Mouse (Mus musculus) spleen, postnatal 4 days (tissue): ENCODE measurements around the gene Dis3l.

Experiments
- DNase-seq, 2 experiments: peaks; one replicate each; pipeline ENCODE4 v3.0.0; 2022; ENCODE audit warnings: low spot score in 2 of 2

The Dis3l gene

DNA sequence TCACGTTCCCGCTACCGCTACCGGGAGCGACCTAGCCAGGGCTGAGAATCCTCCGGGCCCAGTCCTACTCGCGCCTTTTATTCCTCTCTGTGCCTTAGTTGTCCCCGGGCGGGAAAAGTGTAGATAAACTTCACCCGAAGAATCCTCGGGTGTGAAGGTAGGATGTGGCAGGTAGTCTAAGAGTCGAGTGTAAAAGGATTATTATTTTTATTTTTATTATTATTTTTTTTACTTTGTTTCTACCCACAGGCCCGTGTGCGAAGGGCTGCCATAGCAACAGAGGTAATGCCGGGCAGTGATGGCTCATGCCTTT is at the start of gene Dis3l:
TSS of gene Dis3l (minus strand) at position 35 of the 313 bp plus-strand sequence.
- no peak for DNase-seq

GRCm38 (mm10) chr9:64389576-64390292 is 48.6 kb upstream of the Dis3l start:
- no peak for DNase-seq

GRCm38 (mm10) chr9:64386466-64387211 is 45.6 kb upstream of the Dis3l start:
- DNase-seq: no peak

DNA sequence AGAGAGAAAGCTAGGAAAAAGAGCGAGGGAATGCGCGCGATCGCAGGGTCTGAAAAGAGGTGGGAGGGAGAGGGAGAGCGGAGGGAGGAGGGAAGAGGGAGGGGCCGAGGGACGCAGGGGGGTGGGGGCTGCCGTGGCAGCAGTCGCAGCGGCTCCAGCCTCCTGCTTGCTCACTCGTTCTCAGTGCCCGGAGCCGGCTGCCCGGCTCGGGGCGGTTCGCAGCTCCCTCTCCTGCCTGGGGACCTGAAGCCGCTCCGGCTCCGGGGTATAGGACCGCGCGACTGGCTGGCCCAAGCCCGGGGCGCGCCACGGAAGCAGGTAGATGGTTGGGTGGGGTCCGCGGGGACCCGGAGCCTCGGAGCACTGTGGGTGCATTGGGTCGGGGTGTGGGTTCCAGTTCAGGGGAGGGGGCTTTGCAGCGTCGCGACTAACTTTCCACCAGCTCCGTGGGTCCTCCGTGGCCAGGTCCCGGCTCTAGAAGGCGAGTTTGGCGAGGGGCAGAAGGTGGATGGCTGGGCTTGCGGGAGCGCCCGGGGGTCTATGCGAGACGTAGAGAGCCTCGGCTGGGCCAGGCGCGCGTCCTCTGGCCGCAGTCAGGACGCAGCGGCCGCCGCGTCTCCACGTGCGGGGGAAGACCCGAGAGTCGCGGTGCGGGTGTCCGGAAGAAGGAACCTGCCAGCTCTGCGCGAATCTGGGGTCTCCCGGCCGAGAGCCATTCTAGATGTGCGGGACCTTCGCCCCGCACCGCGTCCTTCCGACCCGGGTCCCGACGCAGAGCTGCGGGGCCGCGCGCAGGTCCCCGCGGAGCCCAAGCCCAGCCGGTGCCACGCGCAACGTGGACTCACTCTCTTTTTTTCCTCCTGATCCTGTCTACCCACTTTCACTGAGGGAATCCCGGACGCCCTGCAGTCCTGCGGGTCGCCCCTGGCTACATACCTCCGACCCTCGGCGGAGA is 44.7 kb upstream of the Dis3l start, which contains the start of gene Megf11:
TSS of gene Megf11 (plus strand) at position 116 of the 955 bp plus-strand sequence.
- DNase-seq: peak in 1 of 2 experiments; percentile 65

- no peak for DNase-seq
Observed at GRCm38 (mm10) chr9:64383021-64383788, 42.1 kb upstream of the Dis3l start.

DNA sequence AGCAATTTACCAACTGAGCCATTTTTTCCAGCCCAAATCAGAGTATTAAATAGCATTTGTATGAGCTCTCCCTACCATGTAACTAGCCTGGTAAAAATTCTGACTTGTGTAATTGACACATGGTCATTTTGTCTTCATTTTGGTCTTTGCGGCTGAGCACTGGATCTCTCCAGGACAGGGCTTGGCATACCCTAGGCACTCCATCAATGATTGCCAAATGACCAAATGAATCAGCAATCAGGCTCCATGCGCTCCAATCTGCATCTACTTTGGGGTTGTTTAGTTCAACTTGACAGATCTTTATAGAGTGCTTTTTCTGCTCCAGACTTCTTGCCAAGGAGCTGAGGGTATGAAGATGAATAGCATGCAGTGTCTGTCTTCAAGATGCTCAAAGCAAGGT is 35.3 kb upstream of the Dis3l start:
- no peak for DNase-seq

DNA sequence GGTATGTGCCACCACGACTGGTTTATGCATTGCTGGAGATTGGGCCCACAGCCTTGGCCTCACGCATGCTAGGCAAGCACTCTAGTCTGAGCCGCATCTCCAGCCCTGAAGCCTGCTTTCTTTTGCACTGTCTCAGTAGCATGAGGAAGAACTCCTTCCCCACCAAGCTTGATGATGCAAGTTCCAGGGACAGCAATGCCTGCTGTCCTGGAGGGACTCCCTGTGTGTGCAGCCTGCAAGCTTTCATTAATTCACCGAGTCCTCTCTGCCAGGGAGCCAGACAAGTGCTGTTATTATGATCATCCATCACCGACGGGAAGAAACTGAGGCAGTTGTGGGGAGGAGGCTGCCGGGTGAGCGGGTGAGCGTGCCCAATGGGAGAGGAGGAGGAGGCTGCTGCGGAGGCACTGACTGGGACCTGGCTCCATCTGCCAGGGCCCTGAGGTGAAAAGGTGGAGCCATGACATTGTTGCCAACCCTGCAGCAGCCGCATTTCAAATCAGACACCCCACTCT is 30.3 kb upstream of the Dis3l start:
- no peak for DNase-seq

- DNase-seq: no peak
Observed at GRCm38 (mm10) chr9:64369871-64370270, 28.8 kb upstream of the Dis3l start.

DNA sequence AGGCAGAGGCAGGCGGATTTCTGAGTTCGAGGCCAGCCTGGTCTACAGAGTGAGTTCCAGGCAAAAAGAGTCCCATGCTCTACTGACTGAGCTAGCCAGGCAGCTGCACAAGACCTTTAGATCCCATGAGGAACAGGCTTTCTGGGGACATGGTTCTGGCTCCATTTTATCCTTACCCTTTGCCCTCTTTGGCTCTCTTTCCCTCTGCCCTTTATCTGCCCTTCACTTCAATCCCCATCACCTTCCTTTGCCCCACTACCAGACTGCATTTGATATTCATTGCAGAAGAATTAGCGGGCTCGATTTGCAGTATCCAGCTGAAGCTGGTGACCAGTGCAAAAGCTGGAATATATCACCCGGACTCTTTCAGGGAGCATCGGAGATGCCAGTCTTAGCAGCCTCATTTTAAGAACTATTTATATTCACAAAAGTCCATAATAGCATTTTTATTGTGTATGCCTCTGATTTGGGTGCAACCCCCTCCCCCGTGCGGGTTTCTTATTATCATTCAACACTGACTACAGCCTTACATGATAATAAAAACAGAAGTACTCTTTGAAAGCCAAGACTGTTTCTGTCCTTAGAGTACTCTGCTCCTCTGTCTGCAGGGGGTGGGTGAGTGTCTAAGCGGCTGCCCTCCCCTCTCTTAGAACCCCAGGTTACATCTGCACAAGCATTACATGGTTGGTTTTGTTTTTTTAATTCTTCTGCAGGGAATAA is 20.3 kb upstream of the Dis3l start:
- no peak for DNase-seq

DNA sequence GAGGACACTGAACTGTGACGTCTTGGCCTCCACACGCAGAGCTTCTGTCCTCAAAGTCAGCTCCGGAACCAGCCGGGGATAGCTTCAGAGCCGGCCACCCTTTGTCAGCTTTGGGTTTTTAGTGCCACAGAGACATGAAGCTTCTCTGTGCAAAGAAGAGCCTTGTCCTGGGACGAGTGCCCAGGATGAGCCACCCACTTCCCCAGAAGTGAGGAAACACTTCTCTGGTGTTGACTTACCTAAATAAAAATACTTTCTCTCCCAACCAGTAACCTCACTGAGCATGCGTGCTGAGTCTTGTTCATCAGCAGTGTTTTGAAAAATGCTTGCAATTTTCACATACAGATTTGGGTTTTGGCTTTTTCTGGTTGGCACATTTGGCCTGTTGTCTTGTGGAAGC is 14.5 kb upstream of the Dis3l start:
- DNase-seq: no peak

GRCm38 (mm10) chr9:64351191-64351590 is 10.1 kb upstream of the Dis3l start:
- DNase-seq: peak in 1 of 2 experiments; percentile 21

DNA sequence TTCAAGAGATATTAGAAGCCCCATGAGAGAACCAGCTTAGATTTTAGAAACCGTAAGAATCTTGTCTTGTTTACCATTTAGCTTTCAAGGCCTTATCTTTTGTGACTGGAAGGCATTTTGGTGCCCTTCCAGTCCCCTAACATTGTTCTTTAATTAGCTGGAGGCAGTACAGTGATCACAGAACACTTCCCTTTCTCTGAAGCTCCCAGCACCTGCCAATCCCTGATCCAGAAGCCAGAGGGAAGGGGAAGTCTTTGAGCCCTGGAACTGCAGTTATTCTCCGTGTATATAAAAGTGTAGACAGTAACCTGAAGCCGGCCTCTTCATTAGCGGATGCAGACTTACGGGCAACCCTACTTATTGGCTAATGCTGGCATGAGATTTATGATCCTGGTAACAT is 8.4 kb upstream of the Dis3l start:
- no peak for DNase-seq

DNA sequence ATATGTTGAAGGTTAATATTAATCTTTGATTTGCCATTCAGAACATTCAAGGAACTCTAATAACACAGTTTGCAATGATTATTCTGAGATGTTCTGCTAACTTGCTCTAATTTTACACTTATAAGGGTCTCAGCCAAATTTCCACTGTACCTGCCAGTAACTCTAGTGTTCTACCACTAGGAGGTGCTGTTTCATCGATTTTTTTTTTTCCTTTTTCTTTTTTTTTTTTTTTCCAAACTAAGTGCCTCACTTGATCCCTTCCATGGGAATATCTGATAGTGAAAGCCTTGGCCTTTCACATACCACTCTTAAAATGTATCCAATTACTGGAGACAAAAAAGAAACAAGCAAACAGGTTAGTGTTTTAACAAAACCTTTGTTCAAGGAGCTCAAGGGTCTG is 6.3 kb upstream of the Dis3l start:
- DNase-seq: no peak

GRCm38 (mm10) chr9:64345931-64346330 is 4.8 kb upstream of the Dis3l start:
- DNase-seq: no peak

DNA sequence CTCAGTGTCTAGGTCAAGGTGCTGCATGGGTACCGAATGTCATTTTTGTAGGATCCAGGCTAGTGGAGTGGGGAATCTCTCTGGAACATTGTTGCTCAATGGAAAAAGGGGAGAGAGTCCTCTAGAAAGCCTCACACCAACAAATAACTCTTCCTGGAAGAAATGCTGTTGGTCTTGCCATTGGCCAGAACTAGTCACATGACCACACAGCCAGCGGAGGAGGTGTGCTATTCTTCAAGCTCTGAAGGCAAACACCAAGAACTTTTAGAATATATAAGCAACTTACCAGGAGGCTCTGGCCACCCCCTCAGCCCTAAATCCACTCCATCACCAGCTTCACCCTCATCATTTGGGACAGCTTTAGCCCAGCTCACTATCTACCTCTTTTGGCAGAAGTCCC is 2.6 kb upstream of the Dis3l start:
- no peak for DNase-seq

DNA sequence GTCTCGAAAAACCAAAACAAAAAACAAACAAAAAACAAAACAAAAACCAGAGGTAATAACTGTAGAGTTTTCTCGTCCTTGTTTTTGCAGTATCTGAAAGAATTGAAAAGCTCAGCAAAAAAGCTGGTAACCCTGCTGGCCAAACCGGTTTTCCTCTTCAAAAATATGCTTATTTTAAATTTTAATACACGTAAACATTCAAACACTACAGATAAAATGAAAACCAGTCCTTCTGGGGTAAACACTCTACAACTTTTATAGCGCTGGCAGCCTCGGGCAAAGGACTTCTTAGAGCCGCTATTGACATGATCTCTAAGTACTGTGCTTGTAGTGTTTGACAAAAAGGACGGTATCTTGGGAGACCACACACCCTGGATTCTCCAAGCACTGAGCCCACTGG is 583 bp upstream of the Dis3l start:
- DNase-seq: no peak

- peak; percentile 75 to 89 for DNase-seq
Observed at GRCm38 (mm10) chr9:64340351-64341253, 486 bp downstream of the Dis3l start.

- no peak for DNase-seq
Observed at GRCm38 (mm10) chr9:64339361-64339760, 1.7 kb downstream of the Dis3l start.

DNA sequence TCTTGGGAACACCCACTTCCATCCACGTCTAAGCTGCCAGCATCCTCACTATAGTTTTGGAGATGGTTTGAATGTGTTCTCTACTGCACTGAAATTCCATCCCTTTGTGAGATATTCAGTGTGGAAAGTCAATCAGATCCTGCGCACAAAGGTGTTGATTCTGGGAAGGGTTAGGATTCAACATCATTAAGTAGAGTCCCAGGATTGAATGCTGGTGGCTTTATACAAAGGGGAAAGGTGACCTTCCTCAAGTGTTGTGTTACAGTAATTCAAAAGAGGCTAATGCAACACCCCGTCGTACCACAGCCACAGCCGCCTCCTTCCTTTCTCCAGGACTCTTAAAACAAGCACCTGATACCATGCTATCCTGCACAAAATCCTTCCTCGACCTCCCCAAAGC is 5.3 kb downstream of the Dis3l start:
- no peak for DNase-seq

DNA sequence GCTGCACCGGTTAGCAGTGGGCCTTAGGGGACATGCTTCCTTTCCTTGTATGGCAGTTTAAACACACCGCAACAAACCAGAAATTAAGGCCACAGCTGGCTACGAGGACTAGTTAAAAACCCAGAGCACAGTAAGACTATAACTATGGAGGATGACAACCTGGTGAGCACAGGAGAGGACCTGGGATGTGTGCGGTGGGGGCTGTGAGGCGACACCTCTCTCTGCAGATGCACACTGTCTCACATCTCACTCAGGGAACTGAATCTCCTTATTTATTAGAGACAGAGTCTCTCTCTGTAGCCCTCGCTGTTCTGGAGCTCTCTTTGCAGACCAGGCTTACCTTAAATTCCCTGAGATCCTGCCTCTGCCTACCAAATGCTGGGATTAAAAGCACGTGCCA is 17.1 kb downstream of the Dis3l start:
- no peak for DNase-seq
